Mouse (Mus musculus) MEL (cell line): Measurements from ENCODE around the gene Ip6k3. TPM values are rescaled to one million over a fixed set of nuclear protein-coding genes. Genes with fewer than 3 reads are reported as not detected.

Source experiments
- DNase-seq: peaks from one replicate; pipeline ENCODE4 v3.0.0; 2011; ENCODE audit warnings: low read depth, low spot score
- H3K27ac ChIP-seq: 2 replicates; pipeline ENCODE4 v1.5.1; 2012; ENCODE audit warnings: low read depth, mild to moderate bottlenecking, control low read depth, low read length, moderate library complexity; ENCODE audit not compliant: control insufficient read depth
- H3K27me3 ChIP-seq, 2 experiments: fragments of 150-350 bp in 1 of 2; sonication (generic) in 1 of 2; 2 replicates each; pipeline ENCODE4 v1.6.1; 2012; ENCODE audit warnings: low read length in 2 of 2, mild to moderate bottlenecking in 2 of 2, improper control_type of control experiment in 1 of 2, moderate library complexity in 1 of 2; ENCODE audit not compliant: insufficient read depth in 2 of 2, control insufficient read depth in 1 of 2
- H3K36me3 ChIP-seq, 2 experiments: 2 replicates each; pipeline ENCODE4 v1.6.1; 2012 to 2014; ENCODE audit warnings: low read length in 2 of 2, improper control_type of control experiment in 1 of 2, inconsistent platforms in 1 of 2, mild to moderate bottlenecking in 1 of 2; ENCODE audit not compliant: insufficient read depth in 2 of 2, control insufficient read depth in 1 of 2
- H3K4me1 ChIP-seq, 2 experiments: fragments of 150-350 bp in 1 of 2; sonication (generic) in 1 of 2; 2 replicates each; pipeline ENCODE4 v1.6.1; 2012; ENCODE audit warnings: low read length in 2 of 2, improper control_type of control experiment in 1 of 2, mild to moderate bottlenecking in 1 of 2; ENCODE audit not compliant: insufficient read depth in 2 of 2, control insufficient read depth in 1 of 2
- H3K4me3 ChIP-seq, 2 experiments: fragments of 150-350 bp in 1 of 2; sonication (generic) in 1 of 2; 2 replicates each; pipeline ENCODE4 v1.5.1; 2012; ENCODE audit warnings: low read depth in 2 of 2, low read length in 2 of 2, mild to moderate bottlenecking in 2 of 2, moderate library complexity in 2 of 2, control low read depth in 1 of 2, improper control_type of control experiment in 1 of 2; ENCODE audit not compliant: control insufficient read depth in 1 of 2, insufficient read depth in 1 of 2
- H3K79me2 ChIP-seq: 2 replicates; pipeline ENCODE4 v1.6.1; 2012; ENCODE audit warnings: mild to moderate bottlenecking, low read length, moderate library complexity; ENCODE audit not compliant: control insufficient read depth, poor library complexity, insufficient read depth
- H3K9ac ChIP-seq: 2 replicates; pipeline ENCODE4 v1.6.1; 2012; ENCODE audit warnings: low read depth, mild to moderate bottlenecking, control low read depth, low read length, moderate library complexity; ENCODE audit not compliant: control insufficient read depth, poor library complexity, severe bottlenecking
- H3K9me3 ChIP-seq: fragments of 150-350 bp; sonication (generic); replicated peaks from 2 replicates; pipeline ENCODE4 v1.6.1; 2012; ENCODE audit warnings: mild to moderate bottlenecking, low read length, improper control_type of control experiment, moderate library complexity; ENCODE audit not compliant: insufficient read depth
- CTCF ChIP-seq, 3 experiments: IDR thresholded peaks in 2 of 3; conservative IDR thresholded peaks in 1 of 3; 2 replicates each; pipeline ENCODE4 v1.5.1; 2011 to 2012; ENCODE audit warnings: low read length in 3 of 3, low read depth in 2 of 3, mild to moderate bottlenecking in 2 of 3, improper control_type of control experiment in 1 of 3, inconsistent platforms in 1 of 3, mixed read lengths in 1 of 3, moderate library complexity in 1 of 3; ENCODE audit not compliant: control insufficient read depth in 1 of 3, insufficient read depth in 1 of 3, poor library complexity in 1 of 3, severe bottlenecking in 1 of 3
- E2F4 ChIP-seq: IDR thresholded peaks from 2 replicates; pipeline ENCODE4 v1.6.1; 2011; ENCODE audit warnings: low read depth, low read length, improper control_type of control experiment, borderline replicate concordance
- EP300 ChIP-seq, 2 experiments: IDR thresholded peaks; 2 replicates each; pipeline ENCODE4 v1.6.1; 2011; ENCODE audit warnings: improper control_type of control experiment in 2 of 2, low read length in 2 of 2, low read depth in 1 of 2, mild to moderate bottlenecking in 1 of 2
- GABPA ChIP-seq: IDR thresholded peaks from 2 replicates; pipeline ENCODE4 v1.6.1; 2012; ENCODE audit warnings: low read depth, mild to moderate bottlenecking, inconsistent platforms, low read length, improper control_type of control experiment, moderate library complexity
- GATA1 ChIP-seq: IDR thresholded peaks from 2 replicates; pipeline ENCODE4 v1.6.1; 2011; ENCODE audit warnings: low read depth, low read length, improper control_type of control experiment
- HCFC1 ChIP-seq: IDR thresholded peaks from 2 replicates; pipeline ENCODE4 v1.6.1; 2012; ENCODE audit warnings: low read depth, mild to moderate bottlenecking, inconsistent platforms, low read length, improper control_type of control experiment, moderate library complexity
- MAFK ChIP-seq: IDR thresholded peaks from 2 replicates; pipeline ENCODE4 v1.6.1; 2011; ENCODE audit warnings: low read depth, mild to moderate bottlenecking, low read length, improper control_type of control experiment, borderline replicate concordance
- MAX ChIP-seq: IDR thresholded peaks from 2 replicates; pipeline ENCODE4 v1.6.1; 2011; ENCODE audit warnings: low read length, improper control_type of control experiment
- MEF2A ChIP-seq: IDR thresholded peaks from 2 replicates; pipeline ENCODE4 v1.6.1; 2014; ENCODE audit warnings: low read depth, mild to moderate bottlenecking, inconsistent platforms, low read length, improper control_type of control experiment; ENCODE audit not compliant: poor library complexity, insufficient replicate concordance, severe bottlenecking; ENCODE audit errors: extremely low read depth
- MXI1 ChIP-seq: IDR thresholded peaks from 2 replicates; pipeline ENCODE4 v1.6.1; 2011; ENCODE audit warnings: mild to moderate bottlenecking, low read depth, low read length, improper control_type of control experiment
- MYB ChIP-seq: IDR thresholded peaks from 2 replicates; pipeline ENCODE4 v1.6.1; 2011; ENCODE audit warnings: mild to moderate bottlenecking, low read depth, low read length, improper control_type of control experiment
- MYC ChIP-seq: IDR thresholded peaks from 2 replicates; pipeline ENCODE4 v1.6.1; 2011; ENCODE audit warnings: low read depth, mild to moderate bottlenecking, low read length, improper control_type of control experiment, moderate library complexity
- NELFE ChIP-seq: IDR thresholded peaks from 2 replicates; pipeline ENCODE4 v1.6.1; 2011; ENCODE audit warnings: low read depth, low read length, improper control_type of control experiment
- NRF1 ChIP-seq: IDR thresholded peaks from 2 replicates; pipeline ENCODE4 v1.6.1; 2014; ENCODE audit warnings: low read depth, mild to moderate bottlenecking, inconsistent platforms, low read length, improper control_type of control experiment, moderate library complexity; ENCODE audit not compliant: poor library complexity, insufficient read depth, severe bottlenecking
- POLR2AphosphoS2 ChIP-seq: IDR thresholded peaks from 2 replicates; pipeline ENCODE4 v1.6.1; 2011; ENCODE audit warnings: low read length, improper control_type of control experiment
- POLR2AphosphoS5 ChIP-seq: IDR thresholded peaks from 2 replicates; pipeline ENCODE4 v1.6.1; 2012; ENCODE audit warnings: low read depth, borderline replicate concordance, mild to moderate bottlenecking, inconsistent platforms, low read length, moderate library complexity, mixed read lengths
- RAD21 ChIP-seq: IDR thresholded peaks from 2 replicates; pipeline ENCODE4 v1.6.1; 2011; ENCODE audit warnings: mild to moderate bottlenecking, low read depth, low read length, improper control_type of control experiment
- RCOR1 ChIP-seq: IDR thresholded peaks from 2 replicates; pipeline ENCODE4 v1.6.1; 2012; ENCODE audit warnings: low read depth, mild to moderate bottlenecking, inconsistent platforms, low read length, improper control_type of control experiment
- SIN3A ChIP-seq: IDR thresholded peaks from 2 replicates; pipeline ENCODE4 v1.6.1; 2012; ENCODE audit warnings: low read length, improper control_type of control experiment, inconsistent platforms
- SMC3 ChIP-seq: IDR thresholded peaks from 2 replicates; pipeline ENCODE4 v1.6.1; 2011; ENCODE audit warnings: low read depth, low read length, improper control_type of control experiment
- TAL1 ChIP-seq: IDR thresholded peaks from 2 replicates; pipeline ENCODE4 v1.6.1; 2012; ENCODE audit warnings: mild to moderate bottlenecking, inconsistent platforms, low read length, moderate library complexity, mixed read lengths
- TBP ChIP-seq: IDR thresholded peaks from 2 replicates; pipeline ENCODE4 v1.8.0; 2011; ENCODE audit warnings: low read depth, low read length, improper control_type of control experiment
- TCF12 ChIP-seq: IDR thresholded peaks from 2 replicates; pipeline ENCODE4 v1.6.1; 2014; ENCODE audit warnings: low read depth, mild to moderate bottlenecking, inconsistent platforms, low read length, improper control_type of control experiment, moderate library complexity
- UBTF ChIP-seq: IDR thresholded peaks from 2 replicates; pipeline ENCODE4 v1.6.1; 2012; ENCODE audit warnings: low read depth, mild to moderate bottlenecking, inconsistent platforms, low read length, improper control_type of control experiment, moderate library complexity, borderline replicate concordance; ENCODE audit not compliant: insufficient read depth
- USF1 ChIP-seq: IDR thresholded peaks from 2 replicates; pipeline ENCODE4 v1.6.1; 2014; ENCODE audit warnings: low read depth, mild to moderate bottlenecking, inconsistent platforms, low read length, improper control_type of control experiment, moderate library complexity
- ZC3H11A ChIP-seq: IDR thresholded peaks from 2 replicates; pipeline ENCODE4 v1.6.1; 2012; ENCODE audit warnings: low read depth, mild to moderate bottlenecking, inconsistent platforms, low read length, improper control_type of control experiment
- ZKSCAN1 ChIP-seq: IDR thresholded peaks from 2 replicates; pipeline ENCODE4 v1.6.1; 2012; ENCODE audit warnings: low read depth, mild to moderate bottlenecking, inconsistent platforms, low read length, improper control_type of control experiment, moderate library complexity
- ZMIZ1 ChIP-seq: IDR thresholded peaks from 2 replicates; pipeline ENCODE4 v1.6.1; 2012; ENCODE audit warnings: low read depth, mild to moderate bottlenecking, inconsistent platforms, low read length, improper control_type of control experiment, moderate library complexity
- ZNF384 ChIP-seq: IDR thresholded peaks from 2 replicates; pipeline ENCODE4 v1.6.1; 2012; ENCODE audit warnings: low read depth, mild to moderate bottlenecking, inconsistent platforms, low read length, improper control_type of control experiment
- polyA plus RNA-seq, 2 experiments: library from polyadenylated mRNA; stranded (reverse) in 1 of 2; unstranded in 1 of 2; fragments of >175 nt in 1 of 2; fragments of >200 nt in 1 of 2; gene quantifications; 2 replicates each; pipeline versions ENCODE4 v1.2.1 to v1.2.4; 2012; ENCODE audit warnings: low replicate concordance in 2 of 2, low read depth in 1 of 2; ENCODE audit not compliant: insufficient read length in 2 of 2, insufficient read depth in 1 of 2, missing spikeins in 1 of 2
- total RNA-seq: library from RNA; depleted of rRNA; stranded (reverse); fragments of 300-350 nt; gene quantifications from 2 replicates; pipeline ENCODE4 v1.2.3, GENCODE M21; 2012

Gene Ip6k3
- total and polyA plus RNA-seq, 3 experiments, result not detected

DNA sequence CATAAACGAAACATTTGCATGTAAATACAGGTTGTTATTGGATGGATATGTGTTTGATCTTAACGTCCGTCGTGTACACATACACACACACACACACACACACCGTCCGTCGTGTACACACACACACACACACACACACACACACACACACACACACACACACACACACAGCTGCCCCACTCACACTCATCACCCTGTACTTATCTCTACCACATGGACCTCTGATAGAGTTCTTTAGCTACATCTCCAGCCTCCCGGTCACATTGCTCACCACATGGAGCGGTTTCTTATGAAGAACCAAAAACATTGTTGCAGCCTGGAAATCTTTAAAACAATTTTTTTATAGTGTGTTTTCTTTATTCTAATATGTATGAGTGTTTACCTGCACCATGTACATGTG lies 33.4 kb downstream of the Ip6k3 start:
- TF ChIP-seq GATA1, result no peak
- TF ChIP-seq E2F4, result no peak
- TF ChIP-seq MAX, result no peak; the same call in 1 of the 2 replicates
- TF ChIP-seq MYC, result peak; percentile 50; the same call in 1 of the 2 replicates
- TF ChIP-seq POLR2AphosphoS5, result no peak; the same call in 1 of the 2 replicates
- no peak for TF ChIP-seq MEF2A
- TF ChIP-seq ZMIZ1, result no peak
- TF ChIP-seq ZKSCAN1, result no peak
- no peak for TF ChIP-seq POLR2AphosphoS2
- TF ChIP-seq ZNF384, result no peak
- TF ChIP-seq NRF1, result no peak
- no peak for TF ChIP-seq MAFK
- TF ChIP-seq NELFE, result no peak
- TF ChIP-seq USF1, result no peak
- TF ChIP-seq HCFC1, result no peak
- TF ChIP-seq EP300 (IDR thresholded peaks at IDR 0.05; ENCODE audit: low read depth in 1 of 2, low read length in 2 of 2), result no peak
- TF ChIP-seq MXI1, result peak; percentile 70; the same call in 1 of the 2 replicates
- no peak for TF ChIP-seq TAL1
- peak; percentile 13; the same call in 1 of the 2 replicates for TF ChIP-seq SIN3A
- Histone ChIP-seq H3K79me2 (peaks cover 7% of the 10 kb centered on the region), H3K9ac (peak overlapping the region; percentile 63), H3K9me3 (no peaks in the 10 kb centered on the region), H3K27ac (peak overlapping the region; percentile 79), H3K36me3 (peaks cover 0 to 6% of the 10 kb centered on the region in 2 experiments; a peak in 1 of 4 replicates), H3K27me3 (no peaks in the 10 kb centered on the region), H3K4me3 (peak overlapping the region; percentile 53 to 55), H3K4me1 (peaks cover 0 to 12% of the 10 kb centered on the region in 2 experiments; a peak in 2 of 4 replicates)
- DNase-seq, result no peak

DNA sequence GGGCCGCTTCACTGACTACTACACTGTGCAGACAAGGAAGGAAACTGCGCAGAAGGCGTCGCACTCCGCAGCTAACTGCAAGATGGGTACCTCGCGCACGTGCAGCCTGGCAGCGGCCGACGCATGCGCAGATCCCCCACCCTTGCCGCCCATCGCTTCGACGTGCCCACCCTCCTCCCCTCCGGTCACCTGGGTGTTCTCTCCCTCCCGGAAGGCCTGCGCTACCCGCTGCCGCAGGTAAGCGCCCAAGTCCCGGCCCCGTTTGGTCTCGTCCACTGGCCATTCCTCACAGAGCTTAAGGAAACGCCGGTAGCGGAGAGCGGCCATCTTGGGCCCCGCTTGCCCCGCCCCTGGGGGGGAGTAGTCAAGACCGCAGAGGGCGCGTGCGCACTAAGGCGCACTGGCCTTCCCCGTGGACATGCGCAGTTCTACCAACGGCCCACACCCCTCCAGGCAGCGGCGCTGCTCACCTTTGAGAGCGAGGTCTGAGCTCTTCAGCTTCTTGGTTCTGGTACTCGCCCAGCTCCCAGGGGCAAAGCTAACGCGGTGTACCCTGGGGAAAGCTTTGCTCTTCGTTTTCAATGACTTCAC lies 33.9 kb downstream of the Ip6k3 start, which contains the start of gene Uqcc2:
Gene Uqcc2, minus strand, starts transcription at position 366 of the 591 bp plus-strand sequence.
- Histone ChIP-seq H3K27ac (peak within 1 kb of the TSS; percentile 79), H3K4me1 (peaks cover 0 to 12% of the 10 kb centered on the region in 2 experiments; a peak in 2 of 4 replicates), H3K27me3 (no peaks in the 10 kb centered on the region), H3K79me2 (peaks cover 7% of the 10 kb centered on the region), H3K4me3 (peak within 1 kb of the TSS; percentile 66 to 70), H3K9ac (peak within 1 kb of the TSS; percentile 83), H3K9me3 (no peaks in the 10 kb centered on the region), H3K36me3 (peaks cover 0 to 6% of the 10 kb centered on the region in 2 experiments; a peak in 1 of 4 replicates)
- peak; percentile 95 for DNase-seq
- TF ChIP-seq MYB (no peak), E2F4 (no peak), TCF12 (peak; percentile 41; the same call in 1 of the 2 replicates), USF1 (peak; percentile 31; the same call in 1 of the 2 replicates), NRF1 (peak; percentile 77), HCFC1 (peak; percentile 68), SIN3A (0 out of 2 replicates have a peak, but pooled peaks have one; percentile 16), RAD21 (peak; percentile 63), POLR2AphosphoS2 (peak; percentile 76), POLR2AphosphoS5 (no peak), ZMIZ1 (0 out of 2 replicates have a peak, but pooled peaks have one; percentile 60), CTCF (IDR thresholded peaks at IDR 0.05 in 2 of 3, conservative IDR thresholded peaks at IDR 0.05 in 1 of 3; ENCODE audit: control insufficient read depth in 1 of 3, insufficient read depth in 1 of 3, low read depth in 2 of 3, low read length in 3 of 3, poor library complexity in 1 of 3, severe bottlenecking in 1 of 3) (peak; percentile 10 to 66 (median 58); a peak in 5 of 6 replicates), TAL1 (no peak), SMC3 (peak; percentile 43; the same call in 1 of the 2 replicates), GABPA (no peak), TBP (peak; percentile 69), RCOR1 (no peak), UBTF (no peak), ZC3H11A (peak; percentile 32; the same call in 1 of the 2 replicates)
